Mouse (Mus musculus): ENCODE results near the gene Farsa. TPM values are rescaled to one million over a fixed set of nuclear protein-coding genes. Genes with fewer than 3 reads are reported as not detected.

Farsa gene
- total RNA-seq, 4 experiments from 2014 or later = 19.9 to 24.6 (median 22.9) TPM

DNA sequence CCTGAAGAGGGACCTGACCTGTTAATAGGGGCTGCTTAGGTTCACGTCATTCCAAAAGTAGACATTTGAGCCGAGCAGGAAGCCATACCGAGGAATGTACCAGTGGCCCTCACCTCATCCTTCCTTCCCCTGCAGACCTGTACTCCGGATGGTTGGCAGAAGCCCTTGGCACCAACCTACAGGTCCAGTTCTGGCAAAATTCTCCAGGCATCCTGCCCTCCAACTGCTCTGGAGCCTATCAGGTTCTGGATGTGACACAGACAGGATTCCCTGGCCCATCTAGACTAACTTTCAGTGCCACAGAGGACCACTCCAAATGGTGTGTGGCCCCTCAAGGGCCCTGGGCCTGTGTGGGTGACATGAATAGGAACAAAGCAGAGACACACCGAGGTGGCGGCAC, 53.8 kb downstream of the Farsa start:
- DNase-seq (ENCODE audit: low spot score) = no peak

DNA sequence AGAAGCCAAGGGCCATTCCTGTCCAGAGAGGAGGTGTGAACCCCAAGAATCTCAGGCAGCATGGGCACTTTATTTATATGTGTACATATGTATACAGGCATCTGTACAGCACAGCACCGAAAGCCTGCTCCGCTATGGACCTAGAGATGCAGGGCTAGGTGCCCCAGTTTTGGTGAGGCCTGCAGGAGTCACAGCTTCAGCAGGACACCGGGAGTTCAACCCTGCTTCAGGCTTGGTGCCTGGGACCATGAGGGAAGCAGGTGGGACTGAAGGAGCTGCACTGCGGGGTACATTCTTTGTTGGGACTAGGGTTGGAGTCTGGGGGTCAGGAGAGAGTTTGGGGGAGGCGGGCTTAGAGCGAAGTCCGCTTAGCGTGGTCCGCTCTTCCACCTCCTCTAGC, 55.1 kb downstream of the Farsa start:
- DNase-seq (ENCODE audit: low spot score) = no peak

- no peak for DNase-seq (ENCODE audit: low spot score)
Observed at GRCm38 (mm10) chr8:84912391-84912790, 55.6 kb downstream of the Farsa start.

DNA sequence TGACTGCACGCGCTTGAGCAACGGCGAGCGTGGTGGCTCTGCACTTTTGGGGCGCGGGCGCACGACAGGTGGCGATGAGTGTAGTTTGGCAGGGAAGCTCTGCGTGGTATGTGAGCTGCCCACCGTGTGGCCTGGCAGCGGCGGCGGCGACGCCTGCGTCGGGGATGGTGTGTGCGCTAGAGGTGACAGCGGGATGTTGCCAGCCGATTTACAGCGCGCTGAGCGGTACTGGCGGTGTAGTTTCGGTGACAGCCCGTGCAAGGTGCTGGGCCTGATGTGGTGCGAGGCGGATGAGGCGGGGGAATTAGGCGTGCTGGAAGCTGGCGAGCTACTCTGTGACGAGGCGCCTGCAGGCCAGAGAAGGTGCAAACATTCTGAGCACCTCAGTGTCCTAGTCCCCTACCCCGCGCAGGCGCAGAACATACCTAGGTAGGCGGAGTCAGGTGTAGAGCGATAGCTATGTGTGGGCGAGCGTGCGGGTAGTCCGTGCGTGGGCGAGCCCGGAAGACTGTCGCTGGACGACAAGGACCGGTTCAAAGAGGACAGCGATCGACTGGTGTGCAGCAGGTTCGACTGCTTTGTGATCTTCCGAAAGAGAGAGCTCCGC, 56.2 kb downstream of the Farsa start:
- DNase-seq (ENCODE audit: low spot score) = no peak

DNA sequence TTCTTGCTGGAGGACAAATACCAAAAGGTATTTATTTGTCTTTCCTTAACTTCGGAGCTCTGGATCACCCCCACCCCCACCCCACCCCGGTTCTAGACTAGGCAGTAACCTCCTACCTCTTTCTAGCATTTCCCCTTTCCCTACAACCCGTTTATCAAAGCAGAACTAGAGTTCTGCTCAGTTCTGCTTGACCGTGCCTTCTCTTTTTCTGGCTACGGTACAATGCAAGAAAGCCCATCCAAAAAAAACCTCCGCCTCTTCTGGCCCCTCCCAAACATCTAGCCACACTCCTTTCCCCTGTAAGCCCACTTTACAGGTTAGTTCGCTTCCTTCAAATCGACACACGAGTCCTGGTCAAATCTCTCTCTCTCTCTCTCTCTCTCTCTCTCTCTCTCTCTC, 56.7 kb downstream of the Farsa start:
- no peak for DNase-seq (ENCODE audit: low spot score)

- no peak for DNase-seq (ENCODE audit: low spot score)
Observed at GRCm38 (mm10) chr8:84913960-84914359, 57.2 kb downstream of the Farsa start.

GRCm38 (mm10) chr8:84915269-84915668, 58.5 kb downstream of the Farsa start:
- DNase-seq (ENCODE audit: low spot score) = no peak

DNA sequence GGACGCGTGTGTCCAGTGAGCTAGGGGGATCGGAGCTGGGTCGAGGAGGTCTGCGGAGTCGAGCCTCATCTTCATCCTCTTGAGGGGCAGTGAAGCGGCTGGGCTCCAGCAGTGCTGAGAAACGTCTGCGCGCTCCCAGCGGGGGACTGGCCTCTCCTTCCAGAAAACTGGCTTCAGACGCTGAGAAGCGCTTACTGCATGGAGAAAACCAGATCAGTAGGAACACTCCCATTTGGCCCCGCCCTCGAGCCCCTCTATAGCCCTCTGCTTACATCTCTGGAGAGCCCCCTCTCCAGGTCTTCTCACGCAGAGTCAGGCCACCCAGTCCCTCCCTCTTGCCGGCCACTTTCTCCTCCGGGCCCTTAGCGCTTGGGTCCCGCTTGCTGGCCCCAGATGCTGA, 61.0 kb downstream of the Farsa start:
- DNase-seq (ENCODE audit: low spot score) = no peak

- no peak for DNase-seq (ENCODE audit: low spot score)
Observed at GRCm38 (mm10) chr8:84918646-84919045, 61.9 kb downstream of the Farsa start.

Small RNAs within 50 kb of the gene (microRNA-seq; reads per million reads assigned to microRNA genes)
- 2.5 reads per million for gene Mir7069

Other genes with a start within 250 kb of the Farsa start
- gene Ier2, start 194.1 kb upstream of the Farsa start, total RNA-seq (2022) = 10 to 100 TPM; 12.8 to 26.9 (median 17.4) TPM
- gene Trmt1, start 170.7 kb upstream of the Farsa start, total RNA-seq (2022) = 10 to 100 TPM; 30.9 to 41.7 (median 38.5) TPM
- 10 to 100 TPM; 26.7 to 36.0 (median 33.4) TPM for gene Nacc1, start 169.1 kb upstream of the Farsa start, total RNA-seq (2022)
- 1 to 10 TPM; 3.5 to 4.8 (median 4.3) TPM for gene Lyl1, start 155.5 kb upstream of the Farsa start, total RNA-seq (2022)
- gene G430095P16Rik, start 134.0 kb upstream of the Farsa start, total RNA-seq (2022) = under 1 TPM in 1 of 4 experiments, not detected in 3; 0.66 TPM
- 100 to 1,000 TPM; 288 to 356 (median 295) TPM for gene Nfix, start 56.6 kb upstream of the Farsa start, total RNA-seq (2022)
- gene Dand5, start 34.2 kb upstream of the Farsa start, total RNA-seq (2022) = 10 to 100 TPM; 10.3 to 13.2 (median 12.0) TPM
- 10 to 100 TPM; 31.0 to 34.9 (median 33.1) TPM for gene Gadd45gip1, start 25.5 kb upstream of the Farsa start, total RNA-seq (2022)
- gene Rad23a, start 16.3 kb upstream of the Farsa start, total RNA-seq (2022) = 10 to 100 TPM; 82.8 to 92.9 (median 89.3) TPM
- 100 to 1,000 TPM; 330 to 410 (median 343) TPM for gene Calr, start 10.1 kb upstream of the Farsa start, total RNA-seq (2022)
- gene Syce2, start 15.1 kb downstream of the Farsa start, total RNA-seq (2022) = 1 to 10 TPM; 2.2 to 5.9 (median 4.1) TPM
- gene Gcdh, start 36.9 kb downstream of the Farsa start, total RNA-seq (2022) = 10 to 100 TPM; 77.8 to 99.2 (median 86.0) TPM
- not detected for gene Klf1, start 44.9 kb downstream of the Farsa start, total RNA-seq (2022)
- gene Dnase2a, start 51.6 kb downstream of the Farsa start, total RNA-seq (2022) = 10 to 100 TPM in 3 of 4 experiments, 1 to 10 TPM in 1; 7.9 to 15.7 (median 12.3) TPM
- gene Mast1, start 80.4 kb downstream of the Farsa start, total RNA-seq (2022) = under 1 TPM; 0.06 to 0.19 (median 0.13) TPM
- gene Rtbdn, start 90.0 kb downstream of the Farsa start, total RNA-seq (2022) = not detected
- gene Gm49661, start 112.4 kb downstream of the Farsa start, total RNA-seq (2022) = 1 to 10 TPM in 2 of 4 experiments, not detected in 2; 2.4 to 5.9 TPM
- 100 to 1,000 TPM; 644 to 711 (median 676) TPM for gene Prdx2, start 112.6 kb downstream of the Farsa start, total RNA-seq (2022)
- gene Rnaseh2a, start 112.8 kb downstream of the Farsa start, total RNA-seq (2022) = 10 to 100 TPM; 41.9 to 61.3 (median 55.0) TPM
- 10 to 100 TPM; 17.8 to 32.3 (median 23.9) TPM for gene Junb, start 121.7 kb downstream of the Farsa start, total RNA-seq (2022)
- gene Hook2, start 133.6 kb downstream of the Farsa start, total RNA-seq (2022) = 1 to 10 TPM; 1.9 to 3.5 (median 2.7) TPM
- gene Best2, start 157.5 kb downstream of the Farsa start, total RNA-seq (2022) = not detected
- gene Asna1, start 168.3 kb downstream of the Farsa start, total RNA-seq (2022) = 10 to 100 TPM; 63.5 to 72.5 (median 65.4) TPM
- gene Trir, start 169.8 kb downstream of the Farsa start, total RNA-seq (2022) = 10 to 100 TPM; 76.6 to 90.6 (median 78.6) TPM
- 10 to 100 TPM; 29.6 to 32.4 (median 30.8) TPM for gene Tnpo2, start 179.9 kb downstream of the Farsa start, total RNA-seq (2022)
- gene Fbxw9, start 203.1 kb downstream of the Farsa start, total RNA-seq (2022) = 1 to 10 TPM; 2.9 to 4.0 (median 3.3) TPM
- not detected for gene Gm5741, start 211.0 kb downstream of the Farsa start, total RNA-seq (2022)
- gene Dhps, start 214.8 kb downstream of the Farsa start, total RNA-seq (2022) = 10 to 100 TPM; 32.7 to 36.4 (median 35.5) TPM
- gene Wdr83os, start 223.8 kb downstream of the Farsa start, total RNA-seq (2022) = 10 to 100 TPM; 40.8 to 45.3 (median 43.6) TPM
- gene Wdr83, start 224.3 kb downstream of the Farsa start, total RNA-seq (2022) = 10 to 100 TPM; 26.6 to 32.4 (median 30.0) TPM
- 10 to 100 TPM; 21.9 to 36.3 (median 26.3) TPM for gene Man2b1, start 226.3 kb downstream of the Farsa start, total RNA-seq (2022)

Measured in heart, adult 8-10 months (tissue).